Mouse (Mus musculus) G1E (cell line): ENCODE measurements around the gene Lamc2.

Source experiments
- CTCF ChIP-seq: IDR thresholded peaks from 2 replicates; pipeline ENCODE4 v1.5.1; 2012; ENCODE audit warnings: low read depth, low read length, inconsistent platforms, mixed read lengths
- GATA1 ChIP-seq: IDR thresholded peaks from 2 replicates; pipeline ENCODE4 v1.6.1; 2012; ENCODE audit warnings: borderline replicate concordance, low read length, inconsistent platforms, mixed read lengths
- TAL1 ChIP-seq: conservative IDR thresholded peaks from 2 replicates; pipeline ENCODE4 v1.6.1; 2012; ENCODE audit warnings: low read depth, low read length, inconsistent platforms, mixed read lengths

- TF ChIP-seq TAL1 (no peak), CTCF (no peak), GATA1 (no peak)
These were observed 94.6 kb downstream of the Lamc2 start for GRCm38 (mm10) chr1:153091438-153092236.
